Mouse (Mus musculus) kidney, adult 2 months (tissue): ENCODE data around the gene Aars2. TPM values are rescaled to one million over a fixed set of nuclear protein-coding genes. Genes with fewer than 3 reads are reported as not detected.

Experiments
- DNase-seq: peaks from one replicate; pipeline ENCODE4 v3.0.0; 2021
- H3K27ac ChIP-seq: fragments of 200-500 bp; 2 replicates; pipeline ENCODE4 v1.5.1; 2012; ENCODE audit warnings: low read depth, low read length, control low read depth, inconsistent platforms; ENCODE audit not compliant: insufficient read depth
- H3K27me3 ChIP-seq: fragments of 200-500 bp; replicated peaks from 2 replicates; pipeline ENCODE4 v1.6.1; 2012; ENCODE audit warnings: mild to moderate bottlenecking, moderate library complexity, low read length, inconsistent platforms; ENCODE audit not compliant: control insufficient read depth, insufficient read depth
- H3K36me3 ChIP-seq: fragments of 200-500 bp; 2 replicates; pipeline ENCODE4 v1.6.1; 2012; ENCODE audit warnings: mild to moderate bottlenecking, moderate library complexity, low read length, inconsistent platforms; ENCODE audit not compliant: control insufficient read depth, insufficient read depth
- H3K4me1 ChIP-seq: fragments of 200-500 bp; 2 replicates; pipeline ENCODE4 v1.6.1; 2011; ENCODE audit warnings: low read length; ENCODE audit not compliant: control insufficient read depth, insufficient read depth
- H3K4me3 ChIP-seq: fragments of 200-500 bp; 2 replicates; pipeline ENCODE4 v1.5.1; 2011; ENCODE audit warnings: mild to moderate bottlenecking, low read depth, low read length, control low read depth; ENCODE audit not compliant: insufficient read depth
- CTCF ChIP-seq: fragments of 200-500 bp; conservative IDR thresholded peaks from 2 replicates; pipeline ENCODE4 v1.5.1; 2011; ENCODE audit warnings: low read depth, mild to moderate bottlenecking, control low read depth, low read length, moderate library complexity, mixed read lengths; ENCODE audit not compliant: insufficient read depth, insufficient read length
- POLR2A ChIP-seq: fragments of 200-500 bp; IDR thresholded peaks from one replicate; pipeline ENCODE4 v1.6.1; 2011; ENCODE audit warnings: low read depth, low read length, control low read depth
- WGBS: fragments of 180-500 bp; shearing (Covaris S2); methylation state at CpG from one replicate; pipeline ENCODE4 v1.1.7; 2018; 5-methylcytosine and 5-hydroxymethylcytosine counted together
- polyA plus RNA-seq: library from polyadenylated mRNA; depleted of rRNA; stranded (reverse); fragments of >200 nt; gene quantifications from 2 replicates; pipeline ENCODE4 v1.2.3, GENCODE M21; 2012

Aars2 gene
- polyA plus RNA-seq, 1 experiment, result 16.2 TPM

DNA sequence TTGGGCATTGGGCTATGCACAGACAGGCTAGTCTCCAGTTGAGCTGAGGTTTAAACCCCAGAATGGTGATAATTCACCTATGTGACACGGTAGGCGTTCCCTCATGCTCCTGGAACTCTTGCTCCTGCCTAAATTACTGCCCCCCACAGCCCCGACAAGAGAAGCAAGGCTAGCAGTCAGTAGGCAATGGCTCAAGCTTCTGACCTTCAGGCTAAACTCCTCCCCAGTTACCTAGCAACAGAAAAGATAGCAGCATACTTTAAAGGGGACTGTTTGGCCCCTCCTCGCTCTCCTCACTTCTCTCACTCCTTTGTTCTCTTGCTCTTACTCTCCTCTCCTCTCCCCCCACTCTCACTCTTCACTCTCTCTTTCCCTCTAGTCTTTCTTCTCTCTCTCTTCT lies 5.7 kb upstream of the Aars2 start:
- no peak overlapping the region for H3K4me3 ChIP-seq
- TF ChIP-seq CTCF (no peak), POLR2A (no peak)
- no peak overlapping the region for H3K27ac ChIP-seq
- WGBS, result 53% methylated on average over 4 of the region's 4 CpGs
- H3K27me3 ChIP-seq, result no peaks in the 10 kb centered on the region
- H3K36me3 ChIP-seq, result no peaks in the 10 kb centered on the region
- no peaks in the 10 kb centered on the region for H3K4me1 ChIP-seq
- no peak for DNase-seq

GRCm38 (mm10) chr17:45502324-45502723 lies 4.3 kb upstream of the Aars2 start:
- Histone ChIP-seq H3K27me3 (no peaks in the 10 kb centered on the region), H3K4me1 (peaks cover under 1% of the 10 kb centered on the region; the same call in 1 of the 2 replicates), H3K36me3 (no peaks in the 10 kb centered on the region), H3K4me3 (no peak overlapping the region), H3K27ac (no peak overlapping the region)
- no peak for DNase-seq
- TF ChIP-seq CTCF, result no peak
- no peak for TF ChIP-seq POLR2A
- WGBS, result 42% methylated on average over 4 of the region's 4 CpGs

GRCm38 (mm10) chr17:45503301-45503973 lies 3.2 kb upstream of the Aars2 start:
- H3K36me3 ChIP-seq, result no peaks in the 10 kb centered on the region
- no peak for DNase-seq
- no peak overlapping the region for H3K4me3 ChIP-seq
- 47% methylated on average over 5 of the region's 5 CpGs for WGBS
- no peak for TF ChIP-seq POLR2A
- no peak for TF ChIP-seq CTCF
- H3K4me1 ChIP-seq, result peaks cover 3% of the 10 kb centered on the region; the same call in 1 of the 2 replicates
- no peak overlapping the region for H3K27ac ChIP-seq
- H3K27me3 ChIP-seq, result no peaks in the 10 kb centered on the region

DNA sequence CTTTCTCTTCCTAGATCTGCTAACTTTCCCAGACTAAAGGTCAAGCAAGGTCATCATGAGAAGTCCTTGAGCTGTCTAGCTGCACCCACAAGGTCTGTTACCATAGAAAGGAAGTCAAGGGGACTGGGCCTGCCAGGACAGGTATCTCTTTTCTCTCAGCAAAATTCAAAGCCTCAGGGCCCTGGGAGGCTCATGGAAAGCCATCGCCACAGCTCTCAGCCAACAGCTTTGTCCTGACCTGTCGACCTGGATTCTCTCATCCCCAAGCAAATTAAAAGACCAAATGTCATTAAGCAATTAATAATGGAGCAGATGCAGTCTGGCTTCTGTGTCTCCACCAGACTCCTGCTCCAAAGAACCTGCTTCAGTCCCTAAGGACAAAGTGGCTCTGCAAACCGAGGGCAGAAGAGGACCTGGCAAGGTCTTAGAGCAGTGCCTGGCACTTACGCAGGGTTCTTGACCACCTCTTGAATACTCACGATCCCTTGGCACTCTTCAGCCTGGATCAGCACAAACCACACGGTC lies 638 bp upstream of the Aars2 start:
- TF ChIP-seq POLR2A, result no peak
- TF ChIP-seq CTCF, result no peak
- Histone ChIP-seq H3K4me1 (peaks cover 3% of the 10 kb centered on the region; the same call in 1 of the 2 replicates), H3K27ac (no peak overlapping the region), H3K27me3 (no peaks in the 10 kb centered on the region), H3K36me3 (no peaks in the 10 kb centered on the region), H3K4me3 (no peak overlapping the region)
- no peak for DNase-seq
- 69% methylated on average over 6 of the region's 6 CpGs for WGBS

DNA sequence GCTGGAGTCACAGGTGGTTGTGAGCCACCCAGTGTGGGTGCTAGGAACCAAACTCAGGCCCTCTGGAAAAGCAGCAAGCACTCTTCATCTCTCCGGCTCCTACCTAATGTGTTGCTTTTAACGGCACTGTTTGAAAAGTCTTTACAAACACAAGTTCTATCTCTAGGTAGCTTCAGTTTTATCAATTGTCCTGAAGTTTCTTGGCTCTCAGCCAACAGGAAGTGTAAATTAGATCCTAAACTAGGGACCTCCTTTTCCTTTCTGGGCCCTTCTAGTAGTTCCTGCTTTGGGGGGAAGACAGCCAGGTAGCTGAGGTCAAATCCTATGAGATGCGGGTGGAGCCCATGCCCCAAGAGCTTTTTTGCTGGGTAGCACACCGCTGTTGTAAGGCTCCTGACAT lies 4.2 kb downstream of the Aars2 start:
- peaks cover 3% of the 10 kb centered on the region; the same call in 1 of the 2 replicates for H3K4me1 ChIP-seq
- TF ChIP-seq POLR2A (no peak), CTCF (no peak)
- no peak for DNase-seq
- WGBS, result 94% methylated on average over 4 of the region's 4 CpGs
- H3K36me3 ChIP-seq, result no peaks in the 10 kb centered on the region
- H3K27me3 ChIP-seq, result no peaks in the 10 kb centered on the region
- H3K27ac ChIP-seq, result no peak overlapping the region
- H3K4me3 ChIP-seq, result no peak overlapping the region

- Histone ChIP-seq H3K27me3 (no peaks in the 10 kb centered on the region), H3K27ac (no peak overlapping the region), H3K36me3 (no peaks in the 10 kb centered on the region), H3K4me3 (no peak overlapping the region), H3K4me1 (peaks cover 3% of the 10 kb centered on the region; the same call in 1 of the 2 replicates)
- 90% methylated on average over 4 of the region's 4 CpGs for WGBS
- no peak for TF ChIP-seq POLR2A
- TF ChIP-seq CTCF, result no peak
- no peak for DNase-seq
Observed at GRCm38 (mm10) chr17:45511757-45512156, 5.1 kb downstream of the Aars2 start.

DNA sequence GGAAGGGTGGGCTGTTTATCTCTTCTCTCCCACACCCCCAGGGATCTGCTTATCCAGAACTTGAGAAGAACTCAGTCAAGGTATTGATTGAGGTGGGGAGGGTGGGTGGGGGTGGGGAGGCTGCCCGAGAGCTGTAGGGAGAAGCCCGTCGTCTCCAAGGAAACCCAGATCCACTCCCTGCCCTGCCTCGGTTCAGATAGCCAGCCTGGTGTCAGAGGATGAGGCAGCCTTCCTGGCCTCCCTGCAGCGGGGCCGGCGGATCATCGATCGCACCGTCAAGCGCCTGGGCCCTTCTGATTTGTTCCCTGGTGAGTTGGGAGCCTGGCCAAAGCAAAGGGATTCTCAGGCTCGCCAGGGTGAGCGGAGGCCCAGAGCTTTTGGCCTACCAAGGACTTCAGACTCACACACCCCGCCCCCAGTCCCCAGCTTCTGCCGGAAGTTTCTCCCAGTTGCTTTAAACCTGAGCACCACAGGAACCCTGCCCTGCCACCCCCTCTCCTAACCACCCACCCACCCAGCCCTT lies 8.6 kb downstream of the Aars2 start:
- no peaks in the 10 kb centered on the region for H3K36me3 ChIP-seq
- H3K4me1 ChIP-seq, result no peaks in the 10 kb centered on the region
- 72% methylated on average over 15 of the region's 15 CpGs for WGBS
- DNase-seq, result no peak
- H3K4me3 ChIP-seq, result no peak overlapping the region
- H3K27me3 ChIP-seq, result no peaks in the 10 kb centered on the region
- TF ChIP-seq CTCF (no peak), POLR2A (no peak)
- no peak overlapping the region for H3K27ac ChIP-seq
